Mouse (Mus musculus) intestine, embryonic 14.5 days (tissue): ENCODE data around the gene Cdk5rap2. TPM values are rescaled to one million over a fixed set of nuclear protein-coding genes. Genes with fewer than 3 reads are reported as not detected.

Experiments used
- ATAC-seq: fragments of 200-750 bp; cut with Nextera tagmentation; replicated peaks from 2 replicates; pipeline ENCODE4 v1.8.0; 2017; ENCODE audit warnings: low read depth, moderate number of reproducible peaks, moderate TSS enrichment, moderate library complexity; ENCODE audit not compliant: low FRiP score, low TSS enrichment
- DNase-seq: peaks from one replicate; pipeline ENCODE4 v3.0.0-alpha.2; 2018; ENCODE audit warnings: low spot score
- H3K27ac ChIP-seq: fragments of 300-500 bp; sonication (generic); 2 replicates; pipeline ENCODE4 v1.5.1; 2014; ENCODE audit warnings: low read depth, mild to moderate bottlenecking, control low read depth
- H3K27me3 ChIP-seq: fragments of 300-500 bp; sonication (generic); replicated peaks from 2 replicates; pipeline ENCODE4 v1.6.1; 2014; ENCODE audit warnings: low read length, control low read depth; ENCODE audit not compliant: control insufficient read depth, insufficient read depth
- H3K36me3 ChIP-seq: fragments of 300-500 bp; sonication (generic); 2 replicates; pipeline ENCODE4 v1.6.1; 2014; ENCODE audit warnings: low read length, control low read depth; ENCODE audit not compliant: control insufficient read depth, insufficient read depth
- H3K4me1 ChIP-seq: fragments of 300-500 bp; sonication (generic); replicated peaks from 2 replicates; pipeline ENCODE4 v1.6.1; 2014; ENCODE audit warnings: low read length, control low read depth, mixed read lengths; ENCODE audit not compliant: control insufficient read depth, insufficient read depth
- H3K4me2 ChIP-seq: fragments of 300-500 bp; sonication (generic); 2 replicates; pipeline ENCODE4 v1.6.1; 2014; ENCODE audit warnings: low read length
- H3K4me3 ChIP-seq: fragments of 300-500 bp; sonication (generic); 2 replicates; pipeline ENCODE4 v1.5.1; 2014; ENCODE audit warnings: low read depth, low read length, control low read depth, mixed read lengths
- H3K9ac ChIP-seq: fragments of 300-500 bp; sonication (generic); 2 replicates; pipeline ENCODE4 v1.6.1; 2014; ENCODE audit warnings: mild to moderate bottlenecking, low read length
- H3K9me3 ChIP-seq: fragments of 300-500 bp; sonication (generic); 2 replicates; pipeline ENCODE4 v1.6.1; 2016; ENCODE audit warnings: low read length, control low read depth; ENCODE audit not compliant: control insufficient read depth
- WGBS: fragments of 180-500 bp; shearing (Covaris S2); extraction: QIAGEN DNeasy Blood & Tissue Kit; methylation state at CpG from one replicate; pipeline ENCODE4 v1.1.7; 2014; 5-methylcytosine and 5-hydroxymethylcytosine counted together
- polyA plus RNA-seq: library from polyadenylated mRNA; unstranded; fragments of >200 nt; fragmentation: Nextera tagmentation; extraction: Ambion mirVana; gene quantifications from 2 replicates; pipeline ENCODE4 v1.2.1, GENCODE M21; 2014

The Cdk5rap2 gene
- polyA plus RNA-seq, 1 experiment from 2014 or later = 20.0 TPM

- no peak overlapping the region for H3K9ac ChIP-seq
- ATAC-seq (no peak), DNase-seq (no peak)
- H3K9me3 ChIP-seq = no peaks in the 10 kb centered on the region
- no peak overlapping the region for H3K27ac ChIP-seq
- 79% methylated on average over 4 of the region's 4 CpGs for WGBS
- no peaks in the 10 kb centered on the region for H3K27me3 ChIP-seq
- no peaks in the 10 kb centered on the region for H3K4me1 ChIP-seq
- no peaks in the 10 kb centered on the region for H3K36me3 ChIP-seq
- H3K4me2 ChIP-seq = no peak overlapping the region
- H3K4me3 ChIP-seq = no peak overlapping the region
Measured at GRCm38 (mm10) chr4:70377359-70377758, 32.9 kb downstream of the Cdk5rap2 start.

DNA sequence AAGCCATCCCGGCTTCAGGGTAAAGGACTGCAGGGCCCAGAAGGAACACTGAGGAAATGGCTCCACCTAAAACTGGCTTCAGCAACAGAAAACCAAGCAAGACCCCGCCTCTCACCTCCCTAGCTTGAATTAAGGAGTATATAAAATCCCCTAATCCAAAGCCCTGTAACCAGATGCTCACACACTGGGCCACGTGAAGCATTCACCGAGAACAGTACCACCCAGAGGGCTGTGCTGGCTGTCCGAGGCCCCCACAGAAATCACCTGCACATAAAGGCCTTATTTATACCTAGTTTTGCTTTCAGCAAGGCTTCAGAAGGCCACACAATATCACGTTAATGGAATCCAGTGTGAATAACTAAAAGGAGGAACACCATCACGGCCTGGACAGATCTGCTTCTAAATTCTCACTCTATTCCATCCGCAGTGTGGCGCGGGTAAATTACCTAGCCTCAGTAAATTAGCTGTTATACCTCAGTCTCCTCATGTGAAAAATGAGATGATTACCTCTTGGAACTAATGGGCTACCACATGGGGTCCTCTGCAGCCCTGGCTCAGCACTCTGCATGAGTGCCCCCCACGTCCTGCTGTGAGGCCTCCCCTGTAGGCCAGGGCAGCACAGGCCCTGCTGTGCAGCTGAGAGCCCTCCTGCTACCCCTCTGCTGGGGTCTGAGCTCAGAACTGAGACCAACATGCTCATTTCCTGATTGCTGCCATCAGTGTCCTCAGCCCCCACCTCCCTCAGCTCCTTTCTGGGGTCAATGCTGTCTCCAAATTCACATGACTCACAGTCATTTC is 45.0 kb downstream of the Cdk5rap2 start:
- Histone ChIP-seq H3K27ac (no peak overlapping the region), H3K9ac (no peak overlapping the region), H3K4me2 (no peak overlapping the region), H3K9me3 (no peaks in the 10 kb centered on the region), H3K4me1 (no peaks in the 10 kb centered on the region), H3K27me3 (no peaks in the 10 kb centered on the region), H3K36me3 (peaks cover 32% of the 10 kb centered on the region), H3K4me3 (no peak overlapping the region)
- ATAC-seq = no peak
- DNase-seq = no peak
- WGBS = 86% methylated on average over 11 of the region's 11 CpGs

DNA sequence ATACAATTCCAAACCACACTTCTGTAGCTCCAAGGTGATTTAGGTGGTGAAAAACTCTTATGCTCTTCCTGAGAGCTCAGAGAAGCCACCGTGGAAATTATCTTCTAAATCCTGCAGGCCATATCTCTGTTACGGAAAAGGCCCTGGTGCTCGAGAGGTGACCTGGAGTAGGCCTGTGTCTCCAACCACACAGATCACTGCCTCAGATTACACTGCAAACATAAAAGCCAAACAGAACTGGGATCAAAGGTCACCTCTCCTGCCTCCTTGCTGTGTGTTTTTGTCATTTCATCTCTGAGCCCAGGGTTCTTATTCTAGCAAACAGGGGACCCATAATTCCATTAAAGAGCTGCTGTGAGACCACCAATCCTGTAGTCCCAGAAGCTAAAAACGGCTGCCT is 48.9 kb downstream of the Cdk5rap2 start:
- Histone ChIP-seq H3K27ac (no peak overlapping the region), H3K9me3 (no peaks in the 10 kb centered on the region), H3K4me1 (no peaks in the 10 kb centered on the region), H3K9ac (no peak overlapping the region), H3K27me3 (no peaks in the 10 kb centered on the region), H3K36me3 (peaks cover 50% of the 10 kb centered on the region), H3K4me3 (no peak overlapping the region), H3K4me2 (no peak overlapping the region)
- WGBS = 56% methylated on average over 4 of the region's 4 CpGs
- ATAC-seq = no peak
- no peak for DNase-seq

- DNase-seq (peak; percentile 60), ATAC-seq (peak; percentile 69)
- Histone ChIP-seq H3K4me2 (no peak overlapping the region), H3K9ac (no peak overlapping the region), H3K4me1 (no peaks in the 10 kb centered on the region), H3K27ac (no peak overlapping the region), H3K36me3 (peaks cover 53% of the 10 kb centered on the region), H3K9me3 (no peaks in the 10 kb centered on the region), H3K27me3 (no peaks in the 10 kb centered on the region), H3K4me3 (no peak overlapping the region)
- WGBS = 62% methylated on average over 9 of the region's 9 CpGs
Measured at GRCm38 (mm10) chr4:70355659-70356350, 54.4 kb downstream of the Cdk5rap2 start.

- DNase-seq (no peak), ATAC-seq (no peak)
- Histone ChIP-seq H3K36me3 (peaks cover 44% of the 10 kb centered on the region), H3K4me2 (no peak overlapping the region), H3K9me3 (no peaks in the 10 kb centered on the region), H3K4me1 (no peaks in the 10 kb centered on the region), H3K4me3 (no peak overlapping the region), H3K9ac (no peak overlapping the region), H3K27me3 (no peaks in the 10 kb centered on the region), H3K27ac (no peak overlapping the region)
- 96% methylated on average over 14 of the region's 14 CpGs for WGBS
Measured at GRCm38 (mm10) chr4:70354448-70354847, 55.8 kb downstream of the Cdk5rap2 start.

GRCm38 (mm10) chr4:70353656-70354055 is 56.6 kb downstream of the Cdk5rap2 start:
- H3K4me1 ChIP-seq = no peaks in the 10 kb centered on the region
- no peak overlapping the region for H3K4me3 ChIP-seq
- H3K27ac ChIP-seq = no peak overlapping the region
- no peak for ATAC-seq
- H3K9me3 ChIP-seq = no peaks in the 10 kb centered on the region
- H3K4me2 ChIP-seq = no peak overlapping the region
- WGBS = 84% methylated on average over 3 of the region's 3 CpGs
- no peak overlapping the region for H3K9ac ChIP-seq
- DNase-seq = no peak
- no peaks in the 10 kb centered on the region for H3K27me3 ChIP-seq
- peaks cover 47% of the 10 kb centered on the region for H3K36me3 ChIP-seq

- Histone ChIP-seq H3K4me2 (no peak overlapping the region), H3K36me3 (no peaks in the 10 kb centered on the region; the same call in 1 of the 2 replicates), H3K9ac (no peak overlapping the region), H3K4me1 (no peaks in the 10 kb centered on the region), H3K27me3 (no peaks in the 10 kb centered on the region), H3K9me3 (no peaks in the 10 kb centered on the region), H3K27ac (no peak overlapping the region), H3K4me3 (no peak overlapping the region)
- ATAC-seq (no peak), DNase-seq (no peak)
- 78% methylated on average over 11 of the region's 11 CpGs for WGBS
Measured at GRCm38 (mm10) chr4:70335444-70336144, 74.6 kb downstream of the Cdk5rap2 start.

DNA sequence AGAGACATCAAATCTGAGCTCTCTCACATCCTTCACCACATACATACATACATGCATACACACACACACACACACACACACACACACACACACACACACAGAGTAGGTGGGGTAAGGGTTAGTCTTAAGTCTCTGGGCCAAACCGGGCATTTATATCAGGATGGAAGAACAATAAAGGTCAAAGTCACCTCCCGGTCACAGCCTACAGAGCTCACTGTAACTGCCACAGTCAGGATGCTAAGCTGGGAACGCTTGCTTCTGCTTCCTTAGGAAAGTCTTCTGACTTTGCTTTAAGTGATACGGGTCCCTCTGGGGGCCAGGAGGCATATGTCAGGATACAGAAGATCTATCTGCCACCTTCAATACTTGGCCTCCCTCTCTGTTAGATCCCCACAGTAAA is 75.2 kb downstream of the Cdk5rap2 start:
- H3K9me3 ChIP-seq = no peaks in the 10 kb centered on the region
- H3K9ac ChIP-seq = no peak overlapping the region
- no peaks in the 10 kb centered on the region; the same call in 1 of the 2 replicates for H3K36me3 ChIP-seq
- no peaks in the 10 kb centered on the region for H3K27me3 ChIP-seq
- H3K4me1 ChIP-seq = no peaks in the 10 kb centered on the region
- ATAC-seq = no peak
- H3K27ac ChIP-seq = no peak overlapping the region
- no peak for DNase-seq
- 80% methylated on average over 4 of the region's 4 CpGs for WGBS
- H3K4me2 ChIP-seq = no peak overlapping the region
- no peak overlapping the region for H3K4me3 ChIP-seq
